Mouse (Mus musculus): ENCODE measurements at regions not wholly inside any gene's neighbourhood (a gene's known extent, or its start where the extent isn't known, plus 50 kb on each side); places are given as distances from the start of the nearest gene placed in this dataset.
"Not testable (repeated sequence)": the region's sequence is repeated elsewhere in the genome, so short reads cannot be mapped to it uniquely, and the experiment has no call there.

DNA sequence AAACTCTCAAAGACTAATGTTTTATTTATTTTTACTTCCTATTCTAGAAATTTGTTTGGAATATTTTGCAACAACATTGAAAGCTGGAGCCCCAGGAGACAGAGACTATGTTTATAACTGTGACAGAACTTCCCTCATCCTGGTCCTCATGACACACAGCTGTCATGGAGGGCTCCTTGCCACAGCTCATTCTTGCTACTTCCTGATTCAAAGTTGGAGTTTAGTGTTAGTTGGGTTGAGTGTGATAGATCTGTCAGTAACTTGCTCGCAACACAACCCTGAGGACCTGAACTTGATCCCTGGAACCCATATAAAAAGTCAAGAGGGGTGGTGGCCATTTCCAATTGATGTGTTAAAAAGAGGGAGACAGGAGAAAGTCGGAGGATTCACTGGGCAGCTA lies 328.3 kb upstream of the Nox3 start:
- no peak for DNase-seq

DNA sequence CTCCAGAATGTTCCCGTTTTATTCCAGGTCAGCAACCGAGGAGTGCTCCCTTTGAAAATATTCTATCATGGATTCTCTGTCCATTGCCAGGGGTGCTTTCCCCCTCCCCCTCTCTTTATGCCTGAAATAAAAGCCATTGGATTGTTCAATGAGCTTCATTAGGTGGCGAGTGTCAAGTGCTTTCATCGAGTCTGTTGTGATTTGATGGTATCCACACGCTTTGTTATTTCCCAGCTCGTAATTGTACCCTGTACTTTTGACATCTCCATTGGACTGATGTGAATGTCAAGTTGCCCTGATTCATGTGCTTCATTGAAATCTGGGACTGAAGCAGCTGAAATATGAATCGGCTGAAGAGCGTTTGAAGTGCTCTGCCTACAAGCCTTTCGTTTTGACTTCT lies 333.1 kb upstream of the Nox3 start:
- no peak for DNase-seq

DNA sequence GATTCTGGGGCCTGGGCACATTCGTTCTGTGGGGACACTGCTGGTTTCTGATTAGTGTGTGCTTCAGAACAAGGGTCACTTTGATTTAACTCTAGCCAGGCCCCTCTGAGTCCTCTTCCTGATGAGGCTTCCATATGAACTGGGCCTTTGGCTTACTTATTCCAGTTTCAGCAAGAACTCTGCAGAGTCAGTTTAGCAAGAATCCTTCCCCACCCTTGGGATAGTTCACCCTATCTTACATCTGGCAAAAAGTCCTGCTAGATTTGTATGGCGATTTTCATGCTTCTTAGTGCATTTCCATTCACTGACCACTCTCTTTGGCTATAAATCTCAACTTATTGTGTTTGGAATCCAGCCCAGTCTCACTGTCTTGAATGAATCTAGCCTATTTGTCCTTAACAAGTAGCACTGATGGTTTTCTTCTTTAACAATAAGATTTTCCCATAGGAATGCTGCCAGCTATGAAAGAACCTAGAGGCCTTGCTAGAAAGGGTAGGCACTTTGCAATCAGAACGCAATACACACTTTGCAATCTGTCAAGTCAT lies 338.8 kb upstream of the Nox3 start:
- no peak for DNase-seq

DNA sequence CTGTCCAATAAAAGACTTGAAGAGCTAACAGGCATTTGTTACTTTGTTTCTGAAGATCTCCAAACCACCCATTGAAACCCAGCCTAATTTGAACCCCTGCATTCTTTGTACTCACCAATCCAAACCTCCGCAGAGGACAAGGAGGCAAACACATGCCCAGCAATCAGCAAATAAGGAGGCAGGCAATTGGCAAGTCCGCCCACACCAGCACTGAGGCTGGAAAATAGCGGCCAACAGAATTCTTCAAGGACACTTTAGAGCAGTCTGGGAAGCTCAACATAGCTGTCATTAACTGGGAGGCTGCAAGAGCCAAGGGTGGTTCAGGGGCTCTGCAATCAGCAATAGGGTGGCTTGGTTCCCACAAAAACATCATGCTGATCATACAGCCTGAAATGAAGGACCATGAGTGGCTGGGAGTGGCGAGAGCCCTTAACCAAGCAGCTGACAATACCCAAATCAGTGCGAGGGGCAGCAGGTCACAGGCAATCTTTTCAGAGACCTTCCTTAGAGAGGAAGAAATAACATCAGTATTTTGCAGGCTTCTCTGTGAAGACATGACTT lies 344.1 kb upstream of the Nox3 start:
- DNase-seq: peak; percentile 4

DNA sequence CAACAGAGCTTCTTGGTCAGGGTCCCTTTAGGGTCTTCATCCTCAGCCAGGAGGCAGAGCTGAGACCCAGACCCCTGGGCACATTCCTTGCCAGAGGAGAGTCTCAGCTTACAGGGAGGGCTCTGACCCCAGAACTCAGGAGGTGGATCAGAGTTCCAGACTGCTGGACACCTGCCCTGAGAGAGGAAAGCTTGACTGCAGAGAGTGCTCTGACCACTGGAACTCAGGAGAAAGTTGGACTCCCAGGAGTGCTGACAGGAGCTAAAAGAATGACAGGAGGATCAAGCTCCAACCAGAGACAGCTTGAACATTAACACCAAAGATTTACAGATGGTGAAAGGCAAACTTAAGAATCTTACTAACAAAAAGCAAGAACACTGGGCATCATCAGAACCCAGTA lies 364.1 kb upstream of the Nox3 start:
- not testable (repeated sequence) for DNase-seq

DNA sequence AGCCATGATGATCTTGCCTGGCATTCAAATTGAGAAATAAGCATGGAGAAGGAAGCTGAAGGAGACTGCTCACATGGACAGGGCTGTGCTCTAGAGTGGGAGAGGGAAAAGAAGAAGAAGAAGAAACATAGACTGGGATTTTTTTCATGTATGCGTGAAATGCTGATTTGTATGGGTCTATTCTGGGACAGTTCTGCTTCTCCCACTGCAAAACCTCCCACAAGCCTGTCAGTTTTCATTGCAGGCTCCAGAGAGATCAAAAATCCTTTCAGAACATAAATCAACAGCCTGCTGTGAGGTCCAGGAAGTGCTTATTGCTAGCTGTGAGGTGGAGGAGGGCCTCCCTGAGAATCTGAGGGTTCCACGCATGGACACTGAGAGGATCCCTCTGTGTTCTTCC lies 377.3 kb upstream of the Nox3 start:
- DNase-seq: no peak

DNA sequence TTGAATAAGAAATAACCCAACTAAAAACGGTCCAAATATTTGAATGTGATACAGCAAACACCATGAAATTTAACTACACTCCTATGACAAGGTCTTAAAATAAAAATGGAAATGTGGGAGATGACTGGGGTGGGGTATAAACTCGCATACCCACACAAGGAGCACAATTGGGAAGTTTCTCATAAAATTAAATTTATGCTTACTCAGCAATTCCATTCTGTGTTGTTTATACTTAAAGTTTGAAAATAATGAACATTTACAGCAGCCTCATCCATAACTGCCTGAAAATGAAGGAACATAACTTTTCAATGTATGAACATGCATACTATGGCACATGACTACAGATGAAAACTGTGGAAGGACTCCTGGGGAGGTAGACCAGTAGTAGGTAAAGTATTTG lies 384.5 kb upstream of the Nox3 start:
- no peak for DNase-seq

DNA sequence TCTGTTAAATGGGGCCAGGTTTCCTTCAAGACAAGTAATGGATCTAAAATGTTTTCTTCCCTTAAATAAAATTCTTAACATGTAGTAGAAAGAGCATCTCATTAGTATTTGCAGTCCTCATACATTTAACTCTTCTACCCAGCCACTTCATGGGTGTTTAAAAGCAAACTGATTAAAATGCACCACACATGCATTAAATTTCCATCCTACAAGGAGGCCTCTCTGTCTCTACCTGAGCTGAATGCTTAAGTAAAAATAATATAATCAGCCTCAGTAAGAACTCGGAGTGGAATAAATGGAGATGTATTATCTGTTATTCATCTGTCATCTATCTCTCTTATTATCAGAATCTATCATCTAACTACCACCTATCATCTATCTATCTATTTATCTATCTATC lies 398.6 kb upstream of the Nox3 start:
- no peak for DNase-seq

DNA sequence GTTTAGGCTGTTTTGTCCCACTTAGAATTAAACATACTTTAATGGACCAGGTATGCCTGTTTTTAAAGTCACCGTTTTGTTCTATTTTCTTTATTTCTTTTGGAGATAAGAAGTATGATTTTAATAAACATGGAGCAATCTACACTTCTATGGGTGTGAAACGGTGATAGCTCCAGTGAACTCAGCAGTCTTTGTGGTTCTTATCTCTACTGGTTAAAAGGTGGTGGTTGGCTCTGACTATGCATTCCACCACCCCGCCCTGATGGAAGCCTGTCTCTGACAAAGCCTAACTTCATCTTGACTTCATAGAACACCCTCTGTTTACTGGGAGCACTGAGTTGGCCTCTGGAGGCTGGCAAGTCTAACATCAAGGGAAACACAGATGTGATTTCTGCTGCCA lies 407.3 kb upstream of the Nox3 start:
- DNase-seq: no peak

DNA sequence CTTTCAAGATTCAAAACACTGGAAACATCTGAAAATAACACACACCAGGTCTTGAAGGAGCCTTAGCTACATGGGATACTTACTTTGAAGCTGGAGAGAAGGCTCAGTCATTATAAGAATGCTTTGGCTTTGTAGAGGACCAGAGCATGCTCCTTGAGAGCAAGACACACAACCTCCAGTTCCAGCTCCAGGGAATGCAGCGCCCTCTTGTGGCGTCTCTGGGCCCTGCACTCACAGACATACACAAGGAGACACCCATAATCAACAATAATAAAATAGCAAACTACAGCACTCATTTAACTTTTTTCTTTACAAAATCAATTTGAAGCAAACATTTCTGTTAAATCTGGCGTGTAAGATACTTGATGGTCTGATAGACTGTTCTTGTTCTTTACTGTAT lies 413.2 kb upstream of the Nox3 start:
- peak; percentile 37 for DNase-seq

DNA sequence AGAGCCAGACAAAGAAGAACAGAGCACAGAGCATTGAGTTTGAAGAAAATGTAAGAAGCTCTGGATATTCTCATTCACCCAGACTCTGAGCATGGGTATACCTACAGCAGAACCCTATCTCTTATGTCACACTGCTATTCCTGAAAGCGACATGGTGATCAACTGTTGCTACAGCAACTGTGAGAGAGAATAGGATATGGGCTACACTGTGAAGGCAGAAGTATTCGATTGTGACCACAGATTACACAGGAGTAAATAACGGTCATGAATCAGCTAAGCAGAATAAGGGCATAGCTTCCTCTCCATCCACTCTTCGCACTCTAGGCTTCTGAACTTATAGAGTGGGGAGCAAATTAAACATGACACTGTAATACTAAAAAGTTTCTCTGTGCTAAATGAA lies 417.0 kb upstream of the Nox3 start:
- no peak for DNase-seq

DNA sequence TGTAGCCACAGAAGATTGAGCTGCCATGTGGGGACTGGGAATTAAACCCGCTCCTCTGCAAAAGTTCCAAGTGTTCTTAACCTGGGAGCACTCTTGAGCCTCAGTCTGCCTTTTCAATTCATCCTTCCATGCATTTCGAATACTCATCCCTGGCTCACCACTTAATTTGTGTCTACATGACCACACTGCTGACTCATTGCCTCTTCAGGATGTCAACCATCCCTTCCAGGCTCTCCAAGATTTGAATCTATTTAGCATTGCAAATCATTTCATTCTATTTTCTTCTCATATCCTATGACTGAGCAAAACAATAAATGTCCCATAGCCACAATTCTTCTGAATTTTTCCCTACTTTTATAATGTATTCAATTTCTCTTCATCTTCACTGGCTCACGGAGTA lies 420.4 kb upstream of the Nox3 start:
- no peak for DNase-seq

DNA sequence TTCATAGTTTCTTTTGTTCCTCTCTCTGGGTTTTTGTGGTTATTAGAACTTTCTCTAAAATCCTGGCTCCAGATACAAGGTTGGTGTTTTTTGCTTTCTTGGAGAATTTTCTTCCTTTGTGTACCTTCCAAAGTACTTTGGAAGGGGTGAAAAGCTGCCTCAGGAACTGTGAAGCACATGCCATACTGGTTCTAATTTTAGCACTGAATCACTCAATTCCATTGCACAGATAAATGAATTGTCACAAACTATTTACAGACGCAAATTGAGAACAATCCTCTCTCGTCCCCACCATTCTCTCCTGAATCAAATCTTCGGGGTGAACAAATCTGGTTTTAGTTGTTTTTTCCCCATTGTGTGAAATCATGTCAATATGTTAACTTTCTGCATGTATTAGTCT lies 437.6 kb upstream of the Nox3 start:
- no peak for DNase-seq

DNA sequence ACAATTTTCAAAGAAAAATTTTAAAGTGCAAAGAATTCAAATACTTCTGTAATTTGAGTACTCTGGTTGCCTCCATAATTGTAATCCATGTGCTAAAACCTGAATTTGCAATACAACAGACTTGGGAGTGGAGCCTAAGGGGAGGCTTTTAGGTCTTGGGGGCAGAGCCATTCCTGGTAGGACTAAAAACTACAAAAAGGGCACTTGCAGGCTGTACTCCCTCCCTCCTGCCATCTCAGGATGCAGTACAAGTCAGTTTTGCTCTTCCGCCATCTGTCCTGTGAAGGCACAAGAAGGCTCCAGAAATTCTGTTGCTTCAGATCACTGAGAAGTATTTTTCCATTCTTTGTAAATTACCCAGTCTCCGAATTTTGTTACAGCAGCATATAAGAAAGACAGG lies 467.4 kb upstream of the Nox3 start:
- no peak for DNase-seq

DNA sequence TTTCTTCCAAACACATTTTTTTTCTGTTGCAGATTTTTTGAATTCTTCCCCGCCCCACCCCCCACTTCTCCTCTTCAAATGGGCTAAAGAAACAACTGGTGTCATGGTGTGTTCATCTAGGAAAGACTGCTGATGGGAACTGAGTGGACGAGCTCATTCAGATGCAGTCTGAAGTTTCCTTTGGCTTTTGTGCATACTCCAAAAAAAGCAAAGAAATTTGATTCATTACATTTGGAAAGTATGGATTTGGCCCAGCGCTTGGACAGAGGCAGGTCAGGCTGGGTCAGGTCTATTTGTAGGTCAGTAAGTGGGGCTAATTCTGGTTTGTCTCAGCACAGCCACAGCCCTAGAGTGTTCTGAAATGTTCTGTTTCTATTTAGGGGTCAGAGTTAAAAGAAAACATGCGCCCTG lies 477.9 kb upstream of the Nox3 start:
- peak; percentile 8 for DNase-seq

DNA sequence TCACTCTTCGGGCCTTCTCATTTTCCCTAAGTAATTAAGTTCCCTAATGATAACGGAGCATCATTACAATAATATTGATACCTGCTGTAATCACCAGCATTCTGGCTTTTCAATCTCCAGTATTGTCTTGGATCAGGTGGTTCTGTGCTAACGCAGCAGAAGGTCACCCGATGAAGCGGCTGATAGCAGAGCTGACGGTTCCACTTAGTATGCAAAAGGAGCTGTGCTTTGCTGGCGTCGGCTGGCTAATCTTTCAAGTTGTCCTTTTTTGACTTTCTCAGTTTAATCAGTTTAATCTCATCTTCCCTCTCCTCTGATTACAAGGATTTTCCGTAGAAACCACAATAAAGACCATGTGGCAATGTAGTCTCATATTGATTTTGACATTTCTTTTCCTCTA lies 478.9 kb upstream of the Nox3 start:
- no peak for DNase-seq

DNA sequence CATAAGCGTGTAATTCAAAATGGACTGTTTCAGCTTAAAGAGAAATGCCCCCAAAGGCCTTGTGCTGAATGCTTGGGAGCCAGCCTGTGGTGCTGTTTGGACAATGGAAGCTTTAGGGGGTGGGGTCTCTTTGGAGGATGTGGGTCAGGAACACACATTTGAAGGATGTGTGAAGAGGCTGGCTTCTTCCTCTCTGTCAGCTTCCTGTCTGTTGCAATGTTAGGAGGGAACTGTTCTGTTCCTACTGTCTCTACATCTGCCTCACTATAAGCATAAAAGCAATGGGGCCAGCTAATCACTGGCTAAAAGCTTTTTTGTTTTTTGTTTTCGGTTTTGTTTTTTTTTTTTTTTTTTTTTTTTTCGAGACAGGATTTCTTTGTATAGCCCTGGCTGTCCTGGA lies 480.5 kb upstream of the Nox3 start:
- DNase-seq: no peak

DNA sequence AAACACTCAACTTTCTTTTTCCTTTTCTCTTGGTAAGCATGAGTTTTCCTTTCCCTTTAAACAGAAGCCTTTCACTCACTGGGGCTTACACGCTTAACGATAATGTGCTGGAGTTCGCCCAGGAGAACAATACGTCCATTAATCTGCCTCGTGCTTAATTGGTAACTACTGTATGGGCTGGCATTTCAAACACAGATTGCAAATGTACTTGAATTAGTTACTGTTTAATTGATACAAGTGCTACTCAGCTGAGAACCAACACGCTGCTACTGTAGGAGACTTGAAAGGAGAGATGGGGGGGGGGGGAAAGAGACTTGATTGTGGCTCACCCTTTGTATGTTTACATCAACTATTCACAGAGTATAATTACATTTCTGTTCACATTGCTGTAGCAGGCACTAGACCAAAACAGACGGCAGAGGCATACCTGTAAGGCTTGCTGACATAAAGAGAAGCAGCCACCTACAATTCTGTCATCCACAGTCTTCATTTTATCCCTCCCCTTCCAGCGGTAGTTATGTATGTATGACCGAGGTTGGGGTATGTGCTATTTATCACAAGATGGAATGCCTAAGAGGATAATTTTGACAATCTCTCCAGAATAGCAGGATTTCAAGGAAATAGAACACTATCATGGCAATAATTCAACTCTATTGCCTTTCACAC lies 481.6 kb upstream of the Nox3 start:
- no peak for DNase-seq

DNA sequence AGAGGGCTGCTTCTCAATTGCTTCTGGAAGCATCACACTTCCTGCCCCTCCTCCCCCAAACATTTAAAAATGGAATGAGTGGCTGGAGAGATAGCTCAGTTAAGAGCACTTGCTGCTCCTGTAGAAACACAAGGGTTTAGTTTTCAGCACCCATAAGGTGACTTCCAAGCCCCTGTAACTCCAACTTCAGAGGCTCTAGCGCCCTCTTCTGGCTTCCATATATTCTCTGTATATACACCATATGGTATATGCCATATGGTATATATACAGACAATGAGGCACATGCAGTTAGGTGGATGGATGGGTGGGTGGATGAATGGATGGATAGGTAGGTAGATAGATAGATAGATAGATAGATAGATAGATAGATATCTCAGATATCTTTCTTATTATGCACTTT lies 483.2 kb upstream of the Nox3 start:
- no peak for DNase-seq

DNA sequence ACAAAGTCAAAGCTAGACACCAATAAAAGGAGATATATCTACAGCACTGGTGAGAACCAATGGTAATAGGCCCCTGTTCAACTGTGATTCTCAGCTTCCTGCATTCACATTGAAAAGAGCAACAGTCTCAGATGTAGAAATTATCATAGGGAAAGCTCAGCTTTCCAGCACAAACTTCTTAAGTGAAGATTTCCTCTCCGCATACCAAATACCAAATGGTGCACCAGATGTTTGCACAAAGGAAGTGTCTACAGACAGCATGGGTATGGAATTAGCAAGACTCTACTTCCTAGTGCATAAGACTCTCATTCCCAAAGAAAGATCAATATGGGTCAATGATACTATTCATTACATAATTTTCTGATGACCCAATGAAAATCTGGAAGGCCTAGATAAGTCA lies 486.0 kb upstream of the Nox3 start:
- no peak for DNase-seq

DNA sequence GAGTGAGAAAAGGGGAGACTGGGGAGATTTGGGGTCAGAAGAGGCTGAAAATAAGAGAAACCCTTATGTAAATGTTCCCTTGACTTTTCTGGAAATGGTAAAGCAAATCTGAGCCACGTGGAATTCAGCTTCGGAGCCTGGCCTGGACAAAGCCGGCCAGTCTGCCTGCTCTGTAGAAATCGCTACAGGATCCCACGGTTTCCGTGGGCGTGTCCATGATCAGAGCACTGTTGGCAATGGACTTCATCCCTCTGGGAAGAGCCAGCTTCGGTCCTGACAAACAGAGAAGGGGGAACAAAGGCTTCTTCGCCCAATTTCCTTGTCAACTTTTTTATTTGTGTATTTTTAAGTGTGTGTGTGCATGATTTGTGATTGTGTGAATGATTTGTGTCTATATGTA lies 490.7 kb upstream of the Nox3 start:
- DNase-seq: no peak

DNA sequence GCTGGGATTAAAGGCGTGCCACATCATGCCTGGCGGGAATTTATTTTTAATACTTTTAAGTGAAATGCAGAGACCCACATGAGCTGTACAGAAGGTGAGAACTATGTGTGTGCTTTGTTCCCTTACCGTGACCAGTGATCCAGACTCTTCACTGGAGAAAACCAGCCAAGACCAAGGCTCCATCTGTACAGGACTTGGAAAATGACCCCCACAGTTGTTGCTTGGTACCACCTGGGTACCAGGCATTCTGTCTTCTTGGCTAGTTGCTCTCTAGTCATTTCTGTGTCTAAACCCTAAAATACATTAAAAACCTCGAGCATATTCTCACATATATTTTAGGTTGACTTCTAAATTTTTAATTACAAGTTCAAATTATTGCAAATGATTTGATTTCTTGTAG lies 491.5 kb upstream of the Nox3 start:
- no peak for DNase-seq

DNA sequence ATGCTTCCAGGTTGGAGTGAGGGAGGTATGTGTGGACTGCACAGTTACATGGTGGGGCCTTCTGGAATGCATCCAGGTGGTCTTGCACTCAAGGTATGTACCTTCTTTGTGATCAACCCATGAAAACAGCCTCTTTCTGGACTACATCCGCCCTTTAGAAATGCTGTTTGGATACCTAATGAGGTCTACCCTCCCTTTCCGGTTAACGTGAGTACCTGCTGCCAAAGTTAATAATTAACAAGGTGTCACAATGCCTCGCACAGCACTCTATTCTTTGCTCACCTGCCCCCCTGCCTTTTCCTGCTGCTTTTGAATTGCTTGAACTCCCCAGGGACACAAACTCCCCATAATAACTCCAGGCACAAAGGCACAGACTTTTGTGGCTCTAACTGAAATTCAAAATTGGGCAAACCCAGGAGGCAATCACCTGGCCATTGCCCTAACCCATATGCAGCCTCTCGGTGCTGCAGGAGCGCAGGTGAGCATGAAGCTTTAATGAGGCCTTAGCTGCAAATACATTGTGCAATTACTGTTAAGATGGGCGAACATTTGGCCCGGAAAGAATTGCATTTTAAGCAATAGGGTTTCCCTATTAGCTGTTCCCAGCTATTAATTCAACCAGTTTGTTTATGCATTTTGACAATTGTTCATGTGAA lies 500.9 kb upstream of the Nox3 start:
- no peak for DNase-seq

DNA sequence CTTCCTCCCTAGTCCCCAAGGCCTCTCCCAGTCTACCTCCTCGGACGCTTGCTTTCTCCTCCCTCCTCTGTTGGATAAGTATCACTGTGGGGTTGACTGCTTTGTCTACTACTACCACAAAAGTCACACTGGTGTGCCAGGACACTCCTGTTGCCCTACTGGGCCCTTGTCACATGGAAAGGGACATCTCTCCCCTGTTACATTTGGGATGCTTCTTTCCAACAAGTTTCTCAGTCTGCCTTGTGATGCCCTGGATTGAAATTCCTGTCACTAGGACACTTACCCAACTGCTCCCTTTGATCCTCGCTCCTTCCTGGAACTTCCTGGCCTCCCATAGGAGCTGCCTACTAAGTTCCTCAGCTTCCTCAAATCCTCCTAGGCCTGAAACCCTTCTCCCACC lies 501.9 kb upstream of the Nox3 start:
- no peak for DNase-seq
